Mouse (Mus musculus) neutrophil, adult 5-6 weeks (primary cell): ENCODE measurements around the gene Alg9. TPM values are rescaled to one million over a fixed set of nuclear protein-coding genes. Genes with fewer than 3 reads are reported as not detected.

Experiments
- ATAC-seq: fragments of 151-379, 151-347 bp; 2 replicates; pipeline ENCODE4 v1.8.0; 2017; ENCODE audit warnings: mild to moderate bottlenecking, moderate TSS enrichment; ENCODE audit not compliant: insufficient number of reproducible peaks, poor library complexity, low FRiP score, severe bottlenecking; ENCODE audit errors: extremely low read depth
- total RNA-seq: library from RNA; stranded (forward); fragments of 200-1000 nt; gene quantifications from 2 replicates; pipeline ENCODE4 v1.2.3, GENCODE M21; 2017

The Alg9 gene
- total RNA-seq, 1 experiment from 2014 or later, result 9.0 TPM

GRCm38 (mm10) chr9:50752784-50753615 is 21.8 kb upstream of the Alg9 start:
- ATAC-seq, result 0 out of 2 replicates have a peak, but pooled peaks have one; percentile 13

- no peak for ATAC-seq
Measured at GRCm38 (mm10) chr9:50753947-50754346, 20.9 kb upstream of the Alg9 start.

- no peak for ATAC-seq
Measured at GRCm38 (mm10) chr9:50756711-50757110, 18.1 kb upstream of the Alg9 start.

- ATAC-seq, result no peak
Measured at GRCm38 (mm10) chr9:50761520-50762243, 13.1 kb upstream of the Alg9 start.

- no peak for ATAC-seq
Measured at GRCm38 (mm10) chr9:50763331-50763730, 11.5 kb upstream of the Alg9 start.

- no peak for ATAC-seq
Measured at GRCm38 (mm10) chr9:50767531-50768106, 7.2 kb upstream of the Alg9 start.

GRCm38 (mm10) chr9:50768107-50769002 is 6.5 kb upstream of the Alg9 start, which contains the start of gene Fdxacb1:
Fdxacb1 (plus strand) TSS chr9:50768236.
- ATAC-seq, result peak; percentile 93

GRCm38 (mm10) chr9:50770011-50770410 is 4.8 kb upstream of the Alg9 start:
- no peak for ATAC-seq

- peak; percentile 33; the same call in 1 of the 2 replicates for ATAC-seq
Measured at GRCm38 (mm10) chr9:50774026-50774462, 775 bp upstream of the Alg9 start.

GRCm38 (mm10) chr9:50775662-50776126 is 875 bp downstream of the Alg9 start:
- no peak for ATAC-seq

GRCm38 (mm10) chr9:50776162-50776760 is 1.4 kb downstream of the Alg9 start:
- no peak for ATAC-seq

GRCm38 (mm10) chr9:50782155-50782554 is 7.3 kb downstream of the Alg9 start:
- ATAC-seq, result peak; percentile 66; the same call in 1 of the 2 replicates

- ATAC-seq, result no peak
Measured at GRCm38 (mm10) chr9:50795266-50795665, 20.4 kb downstream of the Alg9 start.

- ATAC-seq, result no peak
Measured at GRCm38 (mm10) chr9:50796776-50797175, 22.0 kb downstream of the Alg9 start.

GRCm38 (mm10) chr9:50797641-50798040 is 22.8 kb downstream of the Alg9 start:
- ATAC-seq, result no peak

- no peak for ATAC-seq
Measured at GRCm38 (mm10) chr9:50798368-50798767, 23.5 kb downstream of the Alg9 start.

GRCm38 (mm10) chr9:50800985-50801384 is 26.2 kb downstream of the Alg9 start:
- ATAC-seq, result peak; percentile 55; the same call in 1 of the 2 replicates

- ATAC-seq, result no peak
Measured at GRCm38 (mm10) chr9:50803055-50803671, 28.3 kb downstream of the Alg9 start.
